Mouse (Mus musculus) spleen, postnatal 36 days (tissue): ENCODE measurements around the gene Nckap5.

ENCODE experiments used
- DNase-seq, 2 experiments: peaks; one replicate each; pipeline ENCODE4 v3.0.0; 2022; ENCODE audit warnings: low spot score in 2 of 2, mixed read lengths in 1 of 2

Gene Nckap5

GRCm38 (mm10) chr1:125910211-125910870 is 920.3 kb downstream of the Nckap5 start:
- DNase-seq: no peak

- DNase-seq: no peak
Measured at GRCm38 (mm10) chr1:125893158-125893557, 937.4 kb downstream of the Nckap5 start.

- no peak for DNase-seq
Measured at GRCm38 (mm10) chr1:125870056-125870455, 960.5 kb downstream of the Nckap5 start.
